Comparison of ENCODE assay signal across 18 mouse cellular contexts in genomic region chr14:71248534-71248933, GRCm38 (mm10).
"Had no signal": no experiment of that assay in that cellular context is flagged by ENCODE, and none has a peak within 500 bp of the region (broad histone marks: within the 10 kb centered on the region; RNA-seq: fewer than 3 reads in every experiment).

No protein-coding gene starts in this region.

- H3K36me3 ChIP-seq: limb, embryonic 15.5 days; liver, embryonic 12.5 days; midbrain, embryonic 10.5 days; midbrain, embryonic 13.5 days; midbrain, embryonic 15.5 days; neural tube, embryonic 13.5 days; neural tube, embryonic 15.5 days; stomach, embryonic 15.5 days had no signal

- DNase-seq: lung, postnatal 14 days; lung, postnatal 4 days; retina, postnatal 1 day; right cerebral cortex, postnatal 14 days; thymus, adult 2 months; thymus, postnatal 25 days; thymus, postnatal 4 days had no signal

- H3K4me3 ChIP-seq: limb, embryonic 15.5 days; liver, embryonic 12.5 days; midbrain, embryonic 10.5 days; midbrain, embryonic 13.5 days; midbrain, embryonic 15.5 days; myocyte; neural tube, embryonic 13.5 days; neural tube, embryonic 15.5 days; stomach, embryonic 15.5 days had no signal

- H3K4me1 ChIP-seq: limb, embryonic 15.5 days; stomach, embryonic 15.5 days had no signal

- H3K9ac ChIP-seq: limb, embryonic 15.5 days; liver, embryonic 12.5 days; liver, embryonic 14.5 days; midbrain, embryonic 13.5 days; midbrain, embryonic 15.5 days; neural tube, embryonic 13.5 days; neural tube, embryonic 15.5 days; stomach, embryonic 15.5 days had no signal

- H3K27me3 ChIP-seq: limb, embryonic 15.5 days; midbrain, embryonic 13.5 days; midbrain, embryonic 15.5 days; neural tube, embryonic 13.5 days; neural tube, embryonic 15.5 days; stomach, embryonic 15.5 days had no signal

- H3K9me3 ChIP-seq: limb, embryonic 15.5 days; liver, embryonic 12.5 days; midbrain, embryonic 10.5 days; midbrain, embryonic 13.5 days; midbrain, embryonic 15.5 days; neural tube, embryonic 13.5 days; neural tube, embryonic 15.5 days; stomach, embryonic 15.5 days had no signal

- H3K27ac ChIP-seq: limb, embryonic 15.5 days; liver, embryonic 12.5 days; liver, embryonic 14.5 days; stomach, embryonic 15.5 days; stomach, postnatal 0 days had no signal

- H3K4me2 ChIP-seq: limb, embryonic 15.5 days; liver, embryonic 12.5 days; midbrain, embryonic 13.5 days; midbrain, embryonic 15.5 days; neural tube, embryonic 13.5 days; neural tube, embryonic 15.5 days; stomach, embryonic 15.5 days had no signal
